Mouse (Mus musculus) kidney, adult 9 months (tissue): ENCODE measurements around the gene Dck.
A peak's percentile ranks its signal among the peaks of the same experiment; 100 is the strongest.

ENCODE experiments used
- DNase-seq: peaks from one replicate; pipeline ENCODE4 v3.0.0; 2022

Dck gene

DNA sequence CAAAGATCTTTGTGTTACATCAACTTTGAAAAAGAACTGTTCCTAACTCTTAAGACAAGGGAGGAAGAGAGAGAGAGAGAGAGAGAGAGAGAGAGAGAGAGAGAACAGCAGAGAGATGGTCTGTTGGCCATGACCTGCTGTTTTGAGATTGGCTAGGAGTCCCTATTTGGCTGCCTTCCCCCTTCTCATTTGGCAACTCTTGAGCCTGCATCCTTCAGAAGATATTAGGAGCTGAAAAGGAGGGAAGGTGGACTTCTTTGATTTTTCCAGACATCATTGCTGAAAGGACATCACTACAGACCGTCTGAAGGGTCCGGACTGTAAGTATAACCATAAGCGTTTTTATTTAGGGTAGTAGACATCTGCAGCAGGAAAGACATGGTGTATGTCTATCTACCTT lies 28.9 kb downstream of the Dck start:
- DNase-seq, result no peak

DNA sequence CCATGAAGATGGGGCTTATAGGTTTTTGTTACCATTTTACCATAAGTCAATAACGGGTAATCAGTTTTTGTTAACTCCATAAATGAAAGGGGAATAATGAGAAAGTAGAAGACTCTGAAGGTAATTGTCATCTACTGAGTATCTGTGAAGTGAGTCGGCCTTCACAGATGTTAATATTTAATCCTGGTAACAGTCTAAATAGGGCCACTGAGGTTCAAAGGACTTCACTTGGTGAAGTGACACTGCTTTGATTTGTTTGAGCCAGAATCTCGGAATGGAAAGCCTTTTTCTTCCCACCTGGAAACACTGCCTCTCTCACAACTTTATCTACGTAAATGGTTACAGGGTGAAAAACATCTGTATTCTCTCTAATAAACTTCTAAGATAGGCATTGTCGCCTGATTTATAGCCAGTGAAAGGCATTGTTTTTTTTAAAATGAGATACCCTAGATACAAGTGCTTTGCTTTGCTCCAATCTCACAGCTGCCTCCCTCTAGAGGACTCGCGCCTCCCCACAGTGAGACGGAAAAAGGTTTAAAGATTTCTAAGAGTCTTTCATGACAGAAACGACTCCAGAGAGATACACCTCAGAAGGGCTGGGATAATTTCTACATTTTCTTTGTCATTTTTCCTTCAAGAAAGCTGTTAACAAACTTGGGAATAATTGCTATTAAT lies 31.3 kb downstream of the Dck start:
- DNase-seq, result peak; percentile 45

DNA sequence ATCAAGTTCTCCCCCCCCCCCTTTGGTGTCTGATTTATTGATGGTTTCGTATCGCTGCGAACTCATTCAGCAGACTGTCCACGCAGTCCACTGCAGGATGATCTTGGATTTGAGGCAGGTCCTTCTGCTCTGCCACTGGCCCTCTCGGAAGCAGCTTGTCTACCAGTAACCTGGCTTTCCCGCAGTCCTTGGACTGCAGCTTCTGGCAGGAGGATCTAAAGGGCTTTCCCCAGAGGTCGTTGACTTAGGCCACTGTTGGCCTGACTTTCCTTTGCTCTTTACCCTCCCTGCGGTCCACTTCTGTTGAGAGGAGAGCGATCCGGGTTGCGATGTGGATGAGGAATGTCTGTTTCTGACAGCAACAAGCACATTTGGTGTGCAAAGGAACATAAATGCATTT lies 31.8 kb downstream of the Dck start:
- DNase-seq, result peak; percentile 85

DNA sequence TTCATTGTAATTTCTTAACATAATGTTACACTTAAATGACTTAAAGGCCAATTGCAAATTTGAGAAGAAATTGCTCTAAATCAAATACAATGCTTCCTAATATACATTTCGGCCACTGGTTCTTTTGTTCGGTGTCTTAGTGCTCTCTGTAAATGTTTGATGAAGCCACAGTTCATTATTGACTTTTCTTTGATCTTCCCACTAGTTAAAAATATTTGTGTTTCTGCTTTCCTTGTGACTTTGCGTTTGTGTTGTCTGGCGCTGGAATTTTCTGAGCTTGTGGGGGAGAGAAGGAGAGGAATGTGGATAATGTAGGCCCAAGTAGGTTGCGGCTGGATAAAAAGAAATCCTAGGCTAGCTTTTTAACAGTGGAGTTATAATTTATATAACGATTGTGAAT lies 32.3 kb downstream of the Dck start:
- peak; percentile 64 for DNase-seq

DNA sequence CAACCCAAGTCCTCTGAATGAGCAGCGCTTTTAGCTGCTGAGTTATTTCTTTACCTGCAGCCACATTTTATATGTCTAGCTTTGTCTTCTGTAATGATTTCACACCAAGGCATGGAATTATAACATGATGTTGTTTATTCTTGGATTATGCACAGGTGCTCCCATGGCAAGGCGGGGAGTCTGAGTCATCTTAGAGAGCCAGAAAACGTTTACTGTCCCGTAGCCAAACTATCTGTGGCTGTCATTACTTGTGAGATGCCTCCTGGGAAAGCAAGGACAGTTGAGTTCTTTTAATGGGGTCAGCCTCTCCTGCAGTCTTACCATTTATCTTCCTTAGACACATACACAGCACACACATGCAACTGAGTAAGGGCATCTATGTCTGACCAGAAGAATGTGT lies 40.8 kb downstream of the Dck start:
- no peak for DNase-seq

DNA sequence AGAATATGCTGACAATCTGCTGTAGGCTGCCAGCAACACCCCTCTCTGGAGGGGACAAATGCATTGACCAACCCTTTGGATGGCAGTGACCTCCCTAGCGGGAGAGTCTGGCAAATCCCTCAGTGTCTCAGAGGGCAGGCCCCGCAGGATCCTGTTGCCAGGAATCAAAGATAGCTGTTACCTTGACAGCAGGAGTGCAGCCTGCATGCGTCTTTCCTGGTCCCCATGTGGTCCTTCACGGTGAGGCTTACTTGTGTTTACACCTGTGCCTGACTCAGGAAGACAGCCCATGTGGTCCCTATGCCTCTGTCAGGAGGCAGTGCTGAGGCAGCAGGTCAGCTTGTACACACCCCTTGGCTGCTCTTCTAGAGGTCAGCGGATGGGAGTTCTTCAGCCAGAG lies 41.5 kb downstream of the Dck start:
- DNase-seq, result no peak

DNA sequence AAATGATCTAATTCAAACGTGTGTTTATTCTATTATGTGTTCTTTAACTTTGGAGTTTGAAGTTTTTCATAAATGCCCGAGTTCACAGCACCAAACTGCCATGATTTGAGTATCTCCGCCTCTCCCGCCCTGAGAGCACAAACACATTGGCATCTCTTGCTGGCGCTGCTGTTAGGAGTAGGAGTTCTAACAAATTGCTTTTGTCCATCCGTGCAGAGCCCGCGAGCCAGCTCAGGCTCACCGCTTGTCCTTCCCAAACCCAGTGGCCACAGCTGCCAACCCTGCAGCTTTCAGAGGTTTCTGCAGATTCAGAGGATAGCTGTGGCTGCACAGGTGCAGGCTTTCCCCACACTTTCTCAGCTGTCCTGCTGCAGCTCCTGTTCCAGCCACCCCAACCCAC lies 42.5 kb downstream of the Dck start:
- no peak for DNase-seq

DNA sequence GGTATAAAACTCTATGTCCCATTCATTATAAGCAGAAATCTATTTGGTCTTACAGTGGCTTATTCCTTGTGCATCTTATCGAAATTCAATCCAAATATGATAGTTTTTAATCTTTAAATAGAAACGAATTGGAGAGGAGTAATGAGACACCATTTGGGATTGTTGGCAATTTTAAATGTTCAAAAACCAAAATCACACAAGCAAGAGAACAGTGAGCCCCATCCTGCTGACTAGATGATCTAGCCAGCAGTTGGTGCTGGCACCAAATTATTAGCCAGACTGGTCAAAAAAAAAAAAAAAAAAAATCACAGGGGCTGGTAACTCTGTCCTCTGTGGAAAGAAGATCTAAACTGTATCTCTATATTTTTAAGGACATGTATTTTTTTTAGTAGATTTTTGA lies 48.4 kb downstream of the Dck start:
- no peak for DNase-seq

DNA sequence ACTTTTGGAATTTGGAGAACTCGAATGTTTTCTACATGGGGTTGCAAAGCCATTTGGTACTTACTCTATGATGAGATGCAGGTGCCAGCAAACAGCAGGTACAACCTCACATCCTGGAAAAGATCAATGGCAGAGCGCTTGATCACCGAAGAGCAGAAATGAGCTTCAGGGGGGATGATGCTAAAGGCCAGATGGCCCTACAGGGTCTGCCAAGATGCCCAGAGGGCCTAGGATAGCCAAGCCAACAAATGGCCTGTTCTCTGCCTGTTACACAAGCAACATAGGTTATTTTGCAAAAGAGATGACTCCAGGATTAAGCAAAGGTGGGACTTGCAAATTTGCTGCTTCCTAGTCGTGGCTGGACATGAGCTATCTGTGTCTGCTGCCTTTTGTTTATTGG lies 49.8 kb downstream of the Dck start:
- DNase-seq, result no peak

DNA sequence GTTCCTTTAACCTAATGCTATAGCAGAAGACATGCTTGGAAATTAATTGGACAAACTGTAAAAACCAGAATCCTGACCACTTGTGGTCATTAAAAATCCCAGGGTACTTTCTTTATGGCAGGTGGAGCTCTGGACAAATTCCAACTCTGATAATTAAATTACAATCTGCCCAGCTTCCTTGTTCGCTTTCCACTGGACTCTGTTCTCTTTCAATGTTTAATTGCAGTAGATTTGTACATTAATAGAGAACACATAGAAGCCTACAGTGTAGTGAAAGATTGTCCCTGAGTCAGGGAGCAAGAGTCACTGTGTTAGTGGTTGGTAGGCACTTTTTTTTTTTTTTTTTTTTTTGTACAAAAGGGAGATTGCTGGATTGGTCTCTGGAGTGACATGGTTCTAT lies 56.7 kb downstream of the Dck start:
- DNase-seq, result peak; percentile 75

DNA sequence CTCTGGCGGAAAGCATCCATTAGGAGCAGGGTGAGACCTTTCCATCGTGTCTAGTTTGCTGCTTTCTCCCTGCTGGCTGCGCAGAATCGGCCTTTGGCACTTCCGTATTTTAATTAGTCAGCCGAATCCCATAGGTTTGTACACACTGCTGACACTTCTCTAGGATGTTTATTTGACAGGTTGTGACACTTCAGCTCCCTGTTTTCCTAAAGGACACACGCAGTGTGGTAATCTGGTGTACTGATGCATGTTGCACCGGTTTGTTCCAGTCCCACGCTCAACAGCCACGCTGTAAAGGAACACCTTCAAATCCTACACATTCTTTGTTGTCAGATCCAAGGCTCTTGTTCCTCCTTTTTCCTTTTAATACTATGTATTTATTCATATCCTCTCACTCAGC lies 60.0 kb downstream of the Dck start:
- peak; percentile 12 for DNase-seq

DNA sequence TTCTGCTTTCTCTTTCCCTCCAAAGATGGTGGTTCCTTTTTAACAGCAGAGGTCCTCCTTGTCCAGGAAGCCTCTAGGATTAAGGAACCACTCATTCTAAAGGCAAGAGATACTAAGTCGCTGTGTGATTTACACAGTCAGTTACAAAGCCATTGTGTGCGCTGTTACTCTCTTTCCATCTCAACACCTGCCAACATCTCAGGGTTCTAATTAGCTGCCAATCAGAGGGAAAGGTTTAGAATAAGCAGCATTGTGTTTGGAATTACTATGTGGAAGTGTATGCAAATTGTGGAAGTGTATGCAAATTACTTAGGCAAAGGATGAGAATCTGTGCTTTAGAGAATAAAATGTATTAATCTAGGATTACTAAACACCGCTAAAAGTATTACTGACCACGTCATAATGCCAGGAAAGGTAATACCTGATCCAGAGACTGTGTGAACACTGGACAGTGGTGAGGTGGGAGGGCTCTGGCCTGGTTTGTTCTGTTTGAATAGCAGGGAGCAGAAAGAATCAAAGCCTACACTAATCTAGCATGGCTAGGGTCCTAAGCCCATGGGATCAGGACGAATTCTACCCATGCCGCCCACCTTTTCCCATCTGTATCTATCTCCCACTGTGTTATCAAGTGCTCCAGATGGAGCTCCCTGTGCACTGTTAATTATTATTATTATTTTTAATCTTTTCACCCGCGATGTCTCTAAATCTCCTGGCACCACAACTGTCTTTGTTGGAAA lies 65.2 kb downstream of the Dck start:
- no peak for DNase-seq

DNA sequence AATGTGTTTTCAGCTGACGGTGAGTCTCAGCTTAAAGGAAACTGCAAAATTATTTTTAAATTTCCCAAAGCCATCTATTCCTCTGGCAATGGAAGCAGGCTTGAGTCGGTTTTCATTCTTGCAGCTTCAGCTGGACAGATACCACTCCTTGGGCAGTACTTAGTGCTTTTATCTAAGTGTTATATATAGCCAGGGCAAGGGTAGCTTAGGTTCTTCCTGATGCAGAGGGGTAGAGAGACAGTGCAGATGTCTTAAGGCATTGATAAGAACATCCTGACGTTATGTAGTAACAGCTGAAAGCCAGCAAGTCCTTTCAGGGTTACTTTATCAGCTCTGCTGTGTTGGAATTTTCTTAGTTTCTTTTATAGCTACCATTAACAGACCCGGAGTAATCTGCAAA lies 66.1 kb downstream of the Dck start:
- no peak for DNase-seq

DNA sequence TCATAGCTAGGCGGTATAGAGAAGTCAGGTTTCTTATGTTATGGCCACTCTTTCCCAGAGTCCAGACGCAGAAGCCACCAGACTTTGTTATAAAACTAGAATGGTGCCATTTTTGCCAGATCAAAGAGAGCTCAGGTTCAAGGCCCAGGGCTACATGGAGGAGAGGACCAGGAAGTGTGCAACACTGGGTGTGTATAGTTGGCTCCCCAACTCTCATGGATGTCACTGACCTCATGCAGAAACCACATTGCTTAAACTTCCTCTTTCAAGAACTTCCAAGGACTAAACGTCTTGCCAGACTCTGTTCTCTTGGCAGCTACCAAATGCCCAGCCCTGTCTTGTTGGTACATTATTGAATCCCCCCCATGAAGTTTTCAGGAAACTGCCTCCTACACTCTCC lies 67.1 kb downstream of the Dck start:
- no peak for DNase-seq
